Mouse (Mus musculus) heart, adult 8-10 months (tissue): ENCODE data around the gene Nol9. TPM values are rescaled to one million over a fixed set of nuclear protein-coding genes. Genes with fewer than 3 reads are reported as not detected.
A peak's percentile ranks its signal among the peaks of the same experiment; 100 is the strongest.

Source experiments
- DNase-seq: peaks from one replicate; pipeline ENCODE4 v3.0.0; 2022; ENCODE audit warnings: low spot score
- total RNA-seq, 4 experiments: library from RNA; stranded (reverse); gene quantifications; 2 replicates each; pipeline ENCODE4 v1.2.4; 2022

Gene Nol9
- total RNA-seq, 4 experiments from 2014 or later = 8.3 to 10.0 (median 9.4) TPM

DNA sequence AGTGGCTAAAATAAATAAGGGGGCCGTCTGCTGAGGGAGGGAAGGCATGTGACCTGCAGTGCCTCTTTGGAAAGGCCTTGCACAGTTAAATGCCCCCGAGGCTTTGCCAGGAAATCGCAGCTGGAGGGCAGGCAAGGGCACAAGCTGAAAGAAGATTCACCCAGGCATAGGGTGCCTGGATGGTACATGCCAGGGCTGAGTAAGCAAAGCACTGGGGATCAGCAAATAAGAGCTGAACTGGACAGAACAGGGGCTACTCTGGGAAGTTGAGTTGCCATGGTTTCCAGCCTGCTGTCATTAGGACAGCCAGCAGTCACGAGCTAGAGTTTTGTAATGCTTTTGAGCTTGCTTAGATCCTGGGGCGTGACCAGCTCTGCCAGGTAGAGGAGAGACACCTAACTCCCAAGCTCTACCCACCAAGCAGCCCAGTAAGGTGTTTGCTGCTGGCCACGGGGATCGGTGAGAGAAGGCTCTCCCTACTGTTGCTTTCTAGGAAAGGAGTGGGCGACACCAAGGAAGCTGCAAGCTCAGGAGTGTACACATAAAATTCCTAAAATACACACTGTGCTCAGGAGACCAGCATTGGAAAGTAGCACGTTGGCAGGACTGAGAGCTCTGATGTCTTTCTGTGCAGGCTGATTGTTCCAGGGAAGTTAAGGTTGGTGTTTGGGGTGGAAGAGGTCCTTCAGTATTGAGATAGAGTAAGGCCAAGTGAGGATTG, 23.4 kb downstream of the Nol9 start:
- peak; percentile 59 for DNase-seq

- DNase-seq = no peak
Observed at GRCm38 (mm10) chr4:152067280-152067679, 28.2 kb downstream of the Nol9 start.

DNA sequence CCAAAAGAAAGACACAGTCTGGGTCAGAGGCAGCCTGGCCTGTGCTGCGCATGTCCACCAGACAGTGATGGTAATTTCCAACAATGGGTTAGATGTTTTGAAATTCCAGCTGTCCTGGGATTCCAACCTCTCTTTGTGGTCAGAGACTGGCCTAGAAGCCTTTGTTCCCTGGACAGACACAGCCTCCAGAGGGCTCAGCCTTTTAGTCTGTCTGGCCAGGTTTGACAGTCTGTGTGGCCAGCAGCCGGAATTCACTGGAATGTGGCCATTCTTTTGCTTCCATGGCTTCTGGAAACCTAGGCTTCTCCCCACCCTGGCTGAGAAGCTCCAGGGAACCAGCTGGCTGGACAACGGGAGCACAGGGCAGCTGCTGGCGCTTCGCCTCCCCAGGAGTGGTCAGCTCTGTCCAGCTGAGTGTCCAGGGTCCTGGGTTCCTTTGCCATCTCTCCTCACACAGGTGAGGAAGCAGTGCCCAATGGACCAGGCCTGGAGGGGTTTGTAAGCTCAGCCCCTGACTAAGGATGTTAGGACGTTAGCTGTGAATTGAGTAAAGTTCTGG, 29.1 kb downstream of the Nol9 start:
- no peak for DNase-seq

GRCm38 (mm10) chr4:152069245-152069644, 30.1 kb downstream of the Nol9 start:
- no peak for DNase-seq

DNA sequence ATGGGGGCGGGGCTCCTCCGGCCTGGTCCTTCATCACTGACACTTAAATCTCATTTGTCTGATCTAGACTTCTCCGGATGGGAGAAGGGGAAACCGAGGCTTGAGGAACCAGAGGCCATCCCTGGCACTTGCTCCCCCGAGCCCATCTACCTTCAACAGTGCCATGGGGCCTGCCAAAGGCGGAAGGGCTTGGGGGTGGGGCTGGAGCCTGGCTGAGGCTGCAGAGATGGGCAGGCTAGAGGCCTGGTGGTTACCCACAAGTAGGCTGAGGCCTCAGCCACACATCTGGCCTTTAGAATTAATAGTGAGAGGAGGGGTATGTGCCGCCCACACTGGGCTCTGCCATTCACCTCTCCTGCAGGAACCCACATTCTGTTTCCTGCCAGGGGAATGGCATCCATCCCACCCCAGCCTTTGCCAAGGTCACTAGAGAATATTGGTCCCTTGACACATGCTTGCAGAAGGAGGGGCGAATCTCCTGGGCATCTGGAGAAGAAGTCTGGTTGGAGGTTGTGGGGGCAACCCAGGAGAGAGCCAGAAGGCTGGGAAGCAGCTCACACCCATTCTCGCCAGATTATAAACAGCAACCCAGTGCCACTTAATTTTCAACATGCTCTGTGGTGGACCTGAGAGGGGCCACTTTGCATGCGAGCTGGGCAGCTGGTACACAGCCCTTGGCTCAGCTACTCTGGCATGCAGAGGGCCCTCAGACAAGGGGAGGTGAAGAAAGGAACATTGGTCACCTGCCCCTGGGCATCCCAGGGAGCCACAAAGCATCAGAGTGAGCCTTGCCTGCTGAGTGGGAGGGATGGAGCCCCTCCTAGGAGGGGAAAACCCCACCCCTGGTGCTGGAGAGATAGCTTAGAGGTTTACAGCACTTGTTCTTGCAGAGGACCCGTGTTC, 31.6 kb downstream of the Nol9 start:
- no peak for DNase-seq

DNA sequence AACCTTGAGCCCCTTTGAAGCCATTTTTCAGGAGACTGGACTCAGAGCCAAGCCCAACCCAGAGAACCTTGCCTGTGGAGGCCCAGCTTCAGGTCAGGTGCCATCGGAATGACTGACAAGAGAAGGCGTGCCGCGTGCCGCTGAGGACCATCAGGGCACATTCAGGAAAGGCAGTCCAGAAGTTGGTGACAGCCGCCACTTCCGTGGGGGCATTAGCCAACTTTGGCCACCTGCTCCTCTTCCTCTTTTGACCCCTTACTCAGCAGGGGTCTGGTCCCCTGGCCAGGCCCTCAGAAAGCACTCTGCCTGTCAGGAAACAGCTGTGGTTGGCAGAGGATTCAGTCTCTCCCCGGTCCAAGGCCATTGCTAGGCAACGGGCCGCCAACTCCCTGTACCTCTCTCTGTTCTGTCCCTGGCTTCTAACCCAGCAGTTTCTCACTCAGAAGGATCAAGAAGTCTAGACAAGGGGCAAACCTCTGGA, 33.0 kb downstream of the Nol9 start, which contains the start of gene Plekhg5:
Gene Plekhg5, plus strand, starts transcription at position 378 of the 481 bp plus-strand sequence.
- DNase-seq = peak; percentile 66

DNA sequence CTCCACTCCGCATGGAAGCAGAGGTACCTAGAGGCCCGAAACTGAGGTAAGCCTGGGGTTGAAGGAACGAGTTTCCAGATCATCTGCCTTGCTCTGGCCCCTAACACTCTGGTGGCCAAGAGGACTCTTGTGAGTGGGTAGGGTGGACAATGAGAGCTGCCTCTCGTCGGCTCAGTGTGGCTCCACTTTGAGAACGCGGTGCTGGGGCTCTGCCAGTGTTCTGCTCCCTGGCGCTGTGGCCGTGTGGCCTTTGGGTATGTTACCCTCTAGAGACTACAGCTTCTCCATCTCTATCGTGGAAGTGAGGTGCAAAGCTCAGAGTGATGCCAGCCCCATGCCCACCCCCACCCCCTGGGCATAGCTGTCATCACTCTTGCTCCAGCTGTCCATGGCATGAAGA, 33.5 kb downstream of the Nol9 start:
- no peak for DNase-seq

- DNase-seq = no peak
Observed at GRCm38 (mm10) chr4:152073715-152074114, 34.6 kb downstream of the Nol9 start.

GRCm38 (mm10) chr4:152074548-152074947, 35.4 kb downstream of the Nol9 start:
- DNase-seq = no peak

- no peak for DNase-seq
Observed at GRCm38 (mm10) chr4:152077191-152077590, 38.1 kb downstream of the Nol9 start.

GRCm38 (mm10) chr4:152078105-152078530, 39.0 kb downstream of the Nol9 start:
- DNase-seq = no peak

DNA sequence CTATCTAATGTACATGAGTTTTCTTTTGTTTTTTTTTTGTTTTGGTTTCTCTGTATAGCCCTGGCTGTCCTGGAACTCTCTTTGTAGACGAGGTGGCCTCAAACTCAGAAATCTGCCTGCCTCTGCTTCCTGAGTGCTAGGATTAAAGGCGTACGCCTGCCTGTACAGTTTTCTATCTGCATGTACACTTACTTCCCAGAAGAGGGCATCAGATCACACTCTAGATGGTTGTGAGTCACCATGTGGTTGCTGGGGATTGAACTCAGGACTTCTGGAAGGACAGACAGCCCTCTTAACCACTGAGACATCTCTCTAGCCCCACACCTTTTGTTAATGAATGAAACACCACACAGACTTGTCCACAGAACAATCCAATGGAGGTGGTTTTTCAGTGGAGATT, 40.1 kb downstream of the Nol9 start:
- DNase-seq = no peak

- no peak for DNase-seq
Observed at GRCm38 (mm10) chr4:152079931-152080330, 40.8 kb downstream of the Nol9 start.

DNA sequence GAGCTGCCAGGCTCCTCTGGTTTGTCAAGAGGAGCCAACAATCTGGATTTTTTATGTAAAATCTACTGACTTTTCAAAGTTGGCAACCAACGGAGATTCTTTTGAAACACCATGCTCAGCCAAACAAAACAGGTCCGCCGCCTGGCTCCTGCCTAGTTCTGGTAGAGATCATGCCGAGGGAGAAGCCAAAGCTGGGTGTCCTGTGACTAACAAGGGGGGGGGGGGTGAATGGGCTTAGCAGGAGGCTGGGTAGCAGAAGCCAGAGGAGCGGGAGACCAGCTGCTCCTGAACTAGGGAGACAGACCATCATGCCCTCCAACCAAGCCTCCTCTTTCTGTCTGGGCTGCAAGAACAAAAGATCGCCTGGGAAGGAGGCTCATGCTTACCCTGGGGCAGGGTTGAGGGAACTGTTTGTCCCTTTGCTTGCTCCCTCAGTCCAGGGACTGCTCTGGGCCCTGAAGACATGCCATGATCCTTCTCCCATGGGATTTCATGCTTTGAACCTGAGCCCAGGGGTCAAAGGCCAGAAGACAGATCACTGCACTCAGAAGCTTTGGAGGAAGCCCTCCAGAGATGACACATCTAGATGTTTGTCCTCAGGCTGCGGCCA, 44.6 kb downstream of the Nol9 start:
- no peak for DNase-seq

- DNase-seq = no peak
Observed at GRCm38 (mm10) chr4:152084616-152085015, 45.5 kb downstream of the Nol9 start.

GRCm38 (mm10) chr4:152086505-152087210, 47.5 kb downstream of the Nol9 start:
- DNase-seq = no peak

- DNase-seq = no peak
Observed at GRCm38 (mm10) chr4:152087211-152088081, 48.3 kb downstream of the Nol9 start.

- no peak for DNase-seq
Observed at GRCm38 (mm10) chr4:152088133-152088532, 49.0 kb downstream of the Nol9 start.

DNA sequence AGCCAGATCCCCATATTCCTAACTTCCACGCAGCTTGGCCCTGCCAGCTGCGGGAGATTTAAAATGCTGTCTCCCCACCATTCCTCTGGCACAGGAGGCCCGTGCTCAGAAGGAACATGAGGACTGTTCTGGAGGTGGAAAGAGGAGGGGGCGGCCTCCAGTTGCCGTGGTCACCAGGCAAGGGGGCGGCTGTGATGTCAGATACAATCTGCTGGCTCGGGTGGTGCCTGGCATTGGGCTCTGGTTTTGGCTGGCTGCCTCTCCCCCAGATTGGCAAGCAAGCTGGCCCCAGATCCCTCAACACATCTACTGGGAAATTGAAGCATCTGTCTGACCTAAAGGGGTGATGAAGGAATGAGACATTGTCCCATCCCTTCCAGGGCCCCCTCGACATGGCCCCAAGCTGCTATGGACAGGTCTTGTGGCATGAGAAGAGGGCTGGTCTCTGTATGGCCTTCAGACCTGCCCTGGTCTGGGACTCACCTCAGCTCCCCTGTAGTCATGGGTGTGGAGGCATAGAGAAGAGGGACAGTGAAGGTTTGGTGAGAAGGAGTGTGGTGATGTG, 49.5 kb downstream of the Nol9 start:
- DNase-seq = no peak

GRCm38 (mm10) chr4:152090191-152090590, 51.1 kb downstream of the Nol9 start:
- no peak for DNase-seq
